Mouse (Mus musculus) cerebellum, adult 11 months (tissue): ENCODE data around the gene Olfr791.

Source experiments
- DNase-seq: peaks from one replicate; pipeline ENCODE4 v3.0.0; 2022

Olfr791 gene

DNA sequence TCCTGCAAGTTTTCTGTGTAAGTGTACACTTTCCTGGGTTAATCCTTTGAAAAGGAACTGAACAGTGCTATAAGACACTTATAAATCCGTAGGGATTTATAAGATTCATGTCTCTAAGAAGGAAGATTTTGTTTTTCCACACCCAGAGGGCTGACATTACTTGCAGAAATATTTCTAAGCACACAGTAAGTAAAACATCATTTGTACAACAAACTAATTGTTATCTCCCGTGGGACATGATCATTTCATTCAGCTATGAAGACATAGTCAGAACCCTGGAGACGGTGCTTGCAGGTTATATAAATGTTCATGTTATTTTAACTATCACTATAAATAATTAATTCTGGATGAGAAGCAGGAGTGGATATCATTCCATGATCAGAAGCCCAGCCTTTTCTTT is at the start of gene Olfr791:
Gene Olfr791, plus strand, starts transcription at position 301 of the 400 bp plus-strand sequence.
- no peak for DNase-seq

- no peak for DNase-seq
Observed at GRCm38 (mm10) chr10:129473256-129473655, 48.3 kb upstream of the Olfr791 start.

GRCm38 (mm10) chr10:129473723-129474122 is 47.9 kb upstream of the Olfr791 start:
- no peak for DNase-seq

GRCm38 (mm10) chr10:129484452-129484851 is 37.1 kb upstream of the Olfr791 start, which contains the start of gene Olfr789:
Gene Olfr789, plus strand, starts transcription at chr10:129484752.
- DNase-seq = no peak

- DNase-seq = no peak
Observed at GRCm38 (mm10) chr10:129490101-129490500, 31.5 kb upstream of the Olfr791 start.

DNA sequence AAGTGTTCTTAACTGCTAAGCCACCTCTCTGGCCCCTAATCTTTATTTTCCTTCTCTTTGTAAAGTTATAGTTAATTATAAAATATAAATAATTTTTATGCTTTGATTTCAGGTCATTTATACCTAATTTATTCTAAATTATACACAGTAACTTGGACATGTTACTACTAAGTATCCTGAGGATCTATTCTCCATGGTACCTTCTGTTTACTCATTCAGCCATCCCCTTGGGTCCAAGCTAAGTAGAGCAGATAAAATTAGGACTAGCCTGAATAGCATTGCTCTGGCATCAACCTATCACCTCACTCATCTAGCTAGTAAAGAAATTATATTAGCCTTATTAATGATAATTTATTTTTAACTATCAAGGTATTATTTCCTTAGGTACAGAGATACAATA is 23.4 kb upstream of the Olfr791 start, which contains the start of gene Olfr790:
Gene Olfr790, plus strand, starts transcription at position 301 of the 400 bp plus-strand sequence.
- no peak for DNase-seq

- DNase-seq = no peak
Observed at GRCm38 (mm10) chr10:129538862-129539261, 17.3 kb downstream of the Olfr791 start, which contains the start of gene Olfr792. Gene Olfr792, plus strand, starts transcription at chr10:129539162.

DNA sequence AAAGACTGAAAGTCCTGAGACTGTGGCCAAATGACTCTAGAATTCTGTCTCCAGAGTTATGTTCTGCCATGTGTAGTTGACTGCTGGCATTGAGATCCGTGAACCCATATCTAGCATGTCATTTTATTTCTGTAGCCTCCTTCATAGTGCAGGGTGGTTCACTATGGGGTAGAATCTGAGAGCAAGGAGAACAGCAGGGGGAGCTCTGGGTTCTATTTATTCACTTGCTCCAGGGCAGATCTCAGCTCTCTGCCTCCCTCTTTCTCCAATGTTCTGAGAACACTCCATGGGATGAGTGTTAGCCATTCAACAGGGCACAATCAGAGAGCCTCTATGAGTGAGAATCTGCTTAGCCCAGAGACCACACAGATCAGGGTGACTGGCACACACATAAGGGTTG is 27.8 kb downstream of the Olfr791 start:
- no peak for DNase-seq

- no peak for DNase-seq
Observed at GRCm38 (mm10) chr10:129567355-129567754, 45.8 kb downstream of the Olfr791 start, which contains the start of gene Olfr794. Gene Olfr794, plus strand, starts transcription at chr10:129567655.

DNA sequence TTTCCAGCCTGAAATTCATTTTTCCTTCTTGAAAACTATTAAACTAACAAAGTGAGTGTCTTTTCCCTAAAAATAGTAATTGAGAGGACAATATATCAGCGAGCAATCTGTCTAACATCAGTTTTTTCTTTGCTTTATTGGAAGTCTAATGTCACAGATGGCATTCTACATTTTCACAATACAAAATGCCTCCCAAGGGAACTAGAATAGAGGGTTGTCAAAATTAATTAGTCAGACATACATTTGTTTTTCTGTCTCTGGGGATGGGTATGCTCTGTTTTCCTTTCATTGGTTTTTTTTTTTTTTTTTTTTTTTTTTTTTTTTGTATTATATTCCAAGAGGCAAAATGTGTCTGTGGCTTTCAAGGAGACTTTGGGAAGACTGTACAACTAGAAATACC is 55.5 kb downstream of the Olfr791 start:
- DNase-seq = no peak
